Mouse (Mus musculus): Measurements from ENCODE around the gene Olfr860. TPM values are rescaled to one million over a fixed set of nuclear protein-coding genes. Genes with fewer than 3 reads are reported as not detected.
"Not testable (repeated sequence)": the region's sequence is repeated elsewhere in the genome, so short reads cannot be mapped to it uniquely, and the experiment has no call there.

Olfr860 gene
- not detected for total RNA-seq (2021)
- long read RNA-seq, experiment 1, result 0 reads
- long read RNA-seq, experiment 2, result 0 reads

GRCm38 (mm10) chr9:19849647-19850046 lies at the start of gene Olfr860:
TSS of gene Olfr860 (minus strand) at chr9:19849747.
- DNase-seq, result no peak
- intact Hi-C loops (cut with DNase I), result no loop called here

- intact Hi-C loops (cut with DNase I), result no loop called here
- no peak for DNase-seq
Observed at GRCm38 (mm10) chr9:19887904-19888303, 38.4 kb upstream of the Olfr860 start, which contains the start of gene Olfr862. TSS of gene Olfr862 (minus strand) at chr9:19888004.

GRCm38 (mm10) chr9:19804606-19805005 lies 44.9 kb downstream of the Olfr860 start, which contains the start of gene Olfr859:
TSS of gene Olfr859 (plus strand) at chr9:19804906.
- intact Hi-C loops (cut with DNase I); DNase-seq: not testable (repeated sequence)

GRCm38 (mm10) chr9:19803000-19803399 lies 46.5 kb downstream of the Olfr860 start:
- no peak for DNase-seq
- intact Hi-C loops (cut with DNase I), result no loop called here

Other genes with a start within 250 kb of the Olfr860 start
- 10 to 100 TPM; 11.1 to 13.0 TPM for gene Zfp317, start 227.6 kb downstream of the Olfr860 start, total RNA-seq (2021)
- not detected for gene Olfr857, start 140.3 kb downstream of the Olfr860 start, total RNA-seq (2021)
- gene Olfr58, start 69.5 kb downstream of the Olfr860 start, total RNA-seq (2021), result not detected
- not detected for gene Olfr859, start 44.8 kb downstream of the Olfr860 start, total RNA-seq (2021)
- not detected for gene Olfr862, start 38.3 kb upstream of the Olfr860 start, total RNA-seq (2021)
- not detected for gene Olfr77, start 67.1 kb upstream of the Olfr860 start, total RNA-seq (2021)
- not detected for gene Olfr866, start 178.3 kb upstream of the Olfr860 start, total RNA-seq (2021)
- gene Olfr867, start 207.8 kb upstream of the Olfr860 start, total RNA-seq (2021), result not detected
- not detected for gene Olfr868, start 248.9 kb upstream of the Olfr860 start, total RNA-seq (2021)

All from gastrocnemius, postnatal 36 days (tissue).